Mouse (Mus musculus) cerebellum, adult 9-11 months (tissue): ENCODE data around the gene Il1rl1.

Experiments used
- DNase-seq: peaks from one replicate; pipeline ENCODE4 v3.0.0; 2022

Gene Il1rl1

DNA sequence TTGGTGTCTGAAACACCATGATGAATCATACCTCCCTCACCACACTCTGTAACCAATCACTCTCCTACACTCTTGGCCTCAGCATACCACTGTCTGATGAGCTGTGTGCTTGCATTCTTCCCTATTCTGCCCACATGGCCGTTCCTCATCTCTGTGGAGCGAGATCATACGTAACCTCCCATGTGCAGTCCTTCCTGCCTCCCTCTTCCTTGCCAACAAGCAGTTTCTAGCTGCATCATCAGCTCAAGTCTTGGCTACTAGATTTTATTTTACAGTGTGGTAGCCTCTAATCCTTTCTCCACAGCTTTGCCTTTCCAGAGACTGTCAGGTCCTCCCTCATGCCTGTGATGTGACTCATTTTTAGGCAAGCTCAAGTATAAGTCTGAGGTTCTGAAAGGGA lies 15.4 kb downstream of the Il1rl1 start:
- no peak for DNase-seq

DNA sequence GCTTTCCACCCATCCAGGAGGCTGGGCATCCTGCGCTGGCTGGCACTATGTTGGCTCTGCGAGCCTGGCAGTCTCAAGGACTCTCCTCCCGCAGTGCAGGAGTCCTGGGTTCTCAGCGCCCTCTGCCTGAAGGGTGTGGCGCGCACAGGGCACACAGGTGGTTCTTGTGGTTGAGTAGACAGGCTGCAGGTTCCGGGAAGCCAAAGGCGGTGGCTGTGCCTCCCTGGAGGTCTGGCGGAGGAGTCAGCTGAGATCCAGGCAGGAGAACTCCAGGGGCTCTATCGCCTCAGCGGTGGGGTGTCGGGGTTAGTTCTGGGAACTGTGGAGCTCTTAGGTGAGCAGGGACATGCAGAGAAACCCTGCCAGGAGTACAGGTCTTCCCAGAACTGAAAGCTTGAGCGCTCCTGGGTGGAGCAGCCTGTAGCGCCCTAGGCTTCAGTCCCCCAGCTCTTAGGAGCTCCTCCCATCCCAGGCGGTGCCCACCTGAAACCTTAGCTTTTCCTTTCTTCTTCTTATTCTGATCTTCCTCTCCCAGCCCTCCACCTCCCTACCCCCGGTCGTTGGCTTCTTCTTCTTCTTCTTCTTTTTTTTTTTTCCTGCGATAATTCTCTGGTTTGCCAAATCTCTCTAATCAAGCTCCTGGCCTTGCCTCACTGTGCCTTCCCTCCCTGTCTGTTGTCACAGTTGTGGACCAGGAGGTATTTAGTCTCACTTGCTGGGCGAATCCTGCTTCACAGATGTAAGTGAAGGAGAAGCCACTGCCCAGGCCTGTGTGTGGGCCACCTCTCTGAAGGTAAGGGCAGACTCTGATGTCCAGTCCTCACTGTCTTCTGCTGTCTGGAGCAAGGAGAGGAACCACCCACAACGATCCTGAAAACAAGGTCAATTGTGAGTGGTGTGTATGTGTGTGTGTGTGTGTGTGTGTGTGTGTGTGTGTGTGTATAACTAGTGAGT lies 36.4 kb downstream of the Il1rl1 start, which contains the start of gene Il18r1:
Gene Il18r1, plus strand, starts transcription at position 76 of the 954 bp plus-strand sequence.
- DNase-seq: no peak

DNA sequence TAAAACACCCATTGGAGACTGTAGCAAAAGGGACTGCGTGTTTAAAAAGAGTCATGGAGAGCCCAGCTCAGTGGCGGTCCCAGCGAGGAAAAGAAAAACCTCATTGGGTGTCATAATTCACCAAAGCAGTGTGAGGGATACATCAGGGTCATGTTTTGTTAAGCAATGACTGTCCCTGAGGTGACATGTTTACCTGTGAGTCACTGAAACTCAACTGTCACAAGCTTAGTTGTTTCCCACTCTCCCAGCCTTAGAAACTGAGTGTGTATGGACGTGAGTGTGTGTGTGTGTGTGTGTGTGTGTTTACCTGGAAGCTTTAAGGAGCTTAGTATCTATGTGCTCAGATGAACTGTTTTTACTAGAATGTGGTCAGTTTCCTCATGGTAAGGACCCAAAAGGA lies 37.9 kb downstream of the Il1rl1 start:
- no peak for DNase-seq

DNA sequence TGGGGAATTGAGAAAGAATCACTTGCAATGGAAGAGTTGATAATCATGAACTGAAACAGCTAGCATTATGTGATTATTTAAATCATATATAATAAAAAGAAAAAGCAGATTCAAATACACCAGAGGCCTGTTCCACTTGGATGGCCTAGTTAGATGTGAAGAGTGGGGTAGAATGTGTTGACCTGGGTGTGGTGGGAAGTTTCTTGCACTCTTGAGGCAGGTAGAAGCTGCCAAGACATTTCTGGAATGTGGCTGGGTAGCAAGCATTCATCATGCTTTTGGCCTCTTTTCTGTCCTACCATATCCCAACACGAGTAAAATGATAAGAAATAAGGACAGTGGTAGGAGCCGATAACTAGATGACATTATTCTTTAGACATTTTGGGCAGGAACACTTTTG lies 39.4 kb downstream of the Il1rl1 start:
- DNase-seq: no peak

DNA sequence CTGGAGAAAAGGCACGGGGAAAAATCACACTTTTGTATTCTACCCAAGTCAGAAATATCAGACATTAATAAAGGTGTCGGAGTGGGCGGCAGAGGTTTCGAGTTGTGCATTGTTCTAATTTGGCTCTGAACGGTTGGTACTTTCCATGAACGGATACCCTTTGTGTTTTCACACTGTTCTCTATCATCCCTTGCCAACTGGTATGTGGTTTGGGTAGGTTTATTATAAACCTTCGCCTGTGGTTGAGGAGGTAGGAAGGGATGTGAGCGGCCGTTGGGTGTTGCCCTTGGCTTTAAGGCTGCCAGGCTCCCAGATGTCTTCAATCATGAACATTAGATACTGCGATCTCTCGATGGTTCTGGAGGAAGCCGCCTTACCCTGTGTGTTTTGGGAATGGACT lies 40.5 kb downstream of the Il1rl1 start:
- DNase-seq: no peak

DNA sequence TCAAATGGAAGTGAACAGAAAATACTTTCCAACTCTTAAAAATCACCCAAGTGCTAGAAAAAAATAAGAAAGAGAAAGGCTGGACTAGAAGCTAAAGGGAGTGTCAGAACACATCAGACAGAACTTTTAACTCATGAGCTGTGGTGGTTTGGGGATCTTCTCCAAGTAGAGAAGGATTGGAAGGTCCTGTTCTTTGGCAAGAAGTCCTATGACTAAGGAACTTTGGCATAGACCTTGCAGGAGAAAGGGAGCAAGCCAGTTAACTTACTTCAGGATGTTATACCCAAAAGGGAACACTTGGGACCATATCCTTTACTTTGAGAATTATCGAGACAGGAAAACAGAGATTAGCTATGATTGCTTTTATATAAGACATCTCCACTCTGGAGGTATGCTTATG lies 43.0 kb downstream of the Il1rl1 start:
- DNase-seq: no peak

DNA sequence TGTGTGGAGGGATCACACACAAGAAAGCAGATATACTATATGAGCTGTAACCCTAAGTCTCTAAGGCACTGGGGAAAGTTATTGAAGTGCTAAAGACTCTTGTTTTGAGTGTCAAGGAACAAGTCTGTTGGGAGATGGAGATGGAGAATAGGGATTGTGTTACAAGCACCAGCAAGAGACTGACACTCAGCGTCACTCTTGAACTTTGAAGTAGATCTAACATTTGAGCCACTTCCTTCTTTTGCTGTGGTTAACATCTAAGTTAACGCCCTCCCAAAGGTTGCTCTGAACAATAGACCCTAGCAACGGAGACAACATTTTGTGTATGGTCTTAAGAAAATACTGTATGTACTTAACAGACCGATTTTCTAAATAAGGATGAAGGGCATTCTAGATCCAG lies 44.3 kb downstream of the Il1rl1 start:
- no peak for DNase-seq

DNA sequence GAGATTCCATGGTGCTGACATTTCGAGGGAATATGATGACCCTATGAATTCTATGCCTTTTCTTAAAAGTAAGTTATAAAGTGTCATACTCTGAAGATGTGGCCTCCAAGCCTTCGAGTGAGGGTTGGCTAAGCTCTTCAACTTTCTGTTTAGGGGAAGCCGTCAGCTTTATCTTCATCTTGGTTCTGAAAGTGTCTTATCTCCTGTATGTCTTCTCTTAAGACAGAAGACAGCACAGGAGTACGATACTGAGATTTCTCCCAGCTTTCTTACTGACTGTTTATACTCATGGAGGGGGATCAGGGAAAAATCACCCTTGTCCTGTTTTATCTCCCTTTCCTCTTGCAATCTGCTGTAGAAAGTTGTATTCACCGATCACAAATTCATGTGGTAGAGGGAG lies 45.0 kb downstream of the Il1rl1 start:
- no peak for DNase-seq

DNA sequence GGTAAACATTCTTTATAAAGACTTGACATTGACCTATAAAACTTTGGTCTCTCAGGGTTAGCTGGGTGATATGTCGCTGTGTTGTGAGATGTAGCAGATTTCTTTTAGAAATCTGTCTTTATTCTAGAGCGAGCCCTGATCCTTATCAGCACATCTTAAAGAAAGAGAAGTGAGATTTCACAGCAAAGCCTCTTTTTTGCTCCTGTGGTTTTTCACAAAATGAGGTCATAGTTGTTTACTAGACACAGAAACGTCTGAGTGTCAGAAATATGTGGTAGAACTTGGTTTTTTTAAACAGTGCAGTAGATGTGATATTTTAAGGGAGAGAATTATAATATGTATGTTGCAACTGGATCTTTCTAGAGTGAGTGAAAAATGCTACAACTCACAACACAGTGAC lies 46.3 kb downstream of the Il1rl1 start:
- DNase-seq: no peak

DNA sequence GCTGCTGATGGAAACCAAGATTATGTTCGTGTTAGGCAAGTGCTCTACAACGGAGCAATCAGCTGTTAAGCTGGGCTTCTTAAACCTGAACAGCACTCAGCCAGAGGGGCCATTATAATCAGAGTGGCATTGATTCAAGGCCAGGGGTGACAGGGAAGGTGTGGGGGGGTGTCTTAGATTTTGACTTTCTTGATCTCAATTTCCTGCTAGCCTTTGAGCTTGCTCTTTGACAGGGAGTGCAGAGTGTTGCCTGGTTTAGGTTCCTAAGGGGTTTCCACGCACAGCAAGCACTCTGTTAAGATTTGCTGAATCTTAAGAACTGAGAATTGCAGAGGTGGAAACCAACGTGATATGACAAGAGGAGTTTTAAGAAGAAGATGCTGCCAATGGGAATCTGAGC lies 47.4 kb downstream of the Il1rl1 start:
- DNase-seq: no peak

DNA sequence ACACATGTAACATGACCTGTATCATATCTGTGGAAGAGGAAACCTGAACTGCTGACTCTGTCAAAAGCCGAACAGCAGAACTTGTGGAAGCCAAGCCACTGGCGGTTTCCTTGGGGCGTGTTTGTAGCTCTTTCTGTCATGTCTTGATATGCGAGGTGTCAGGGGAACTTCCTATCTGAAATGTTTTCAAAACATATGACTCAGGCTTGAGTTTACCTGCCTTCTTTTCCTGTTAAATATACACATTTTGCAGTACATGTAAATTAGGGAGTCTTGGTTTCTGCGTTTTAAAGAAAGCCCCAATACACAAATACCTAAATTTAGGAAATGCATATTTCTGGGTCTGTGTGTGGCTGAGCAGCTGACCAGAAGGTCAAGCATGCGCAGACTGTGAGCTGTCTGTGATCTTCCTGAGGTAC lies 50.1 kb downstream of the Il1rl1 start:
- no peak for DNase-seq

DNA sequence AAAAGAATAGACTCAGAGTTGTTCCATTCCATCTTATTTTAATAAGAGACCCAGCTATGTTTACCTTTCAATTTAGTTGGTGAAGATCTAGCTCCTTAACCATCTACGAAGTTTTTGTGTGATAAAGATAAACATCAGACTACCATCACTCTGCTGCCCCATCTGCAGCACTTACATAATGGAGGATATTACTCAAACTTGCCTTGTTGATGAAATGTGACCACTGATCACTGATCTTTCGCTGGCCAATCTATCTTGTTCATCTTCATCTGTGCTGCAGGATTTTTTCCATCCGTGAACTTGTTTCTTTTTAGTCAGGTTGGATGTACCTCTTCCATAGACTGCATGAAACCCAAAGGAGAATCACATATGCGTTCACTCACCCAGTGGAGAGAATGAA lies 65.2 kb downstream of the Il1rl1 start:
- no peak for DNase-seq

DNA sequence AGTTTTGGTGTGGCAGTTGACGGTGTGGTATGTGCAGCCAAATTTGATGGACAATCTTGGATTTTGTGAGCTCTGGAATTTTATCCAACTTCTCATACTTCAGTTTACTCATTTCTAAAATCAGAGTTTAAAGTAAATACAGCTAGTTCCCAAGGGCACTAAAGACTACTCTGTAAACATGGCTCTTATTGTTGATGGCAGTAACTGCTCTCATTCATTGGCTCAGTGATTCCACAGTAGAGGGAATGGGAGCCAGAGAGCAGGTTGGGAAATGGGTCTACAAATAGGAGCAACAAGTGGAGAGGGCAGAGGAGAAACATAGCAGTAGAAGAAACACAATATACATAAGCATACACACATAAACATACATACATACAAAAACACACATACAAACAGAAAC lies 70.3 kb downstream of the Il1rl1 start:
- DNase-seq: no peak

DNA sequence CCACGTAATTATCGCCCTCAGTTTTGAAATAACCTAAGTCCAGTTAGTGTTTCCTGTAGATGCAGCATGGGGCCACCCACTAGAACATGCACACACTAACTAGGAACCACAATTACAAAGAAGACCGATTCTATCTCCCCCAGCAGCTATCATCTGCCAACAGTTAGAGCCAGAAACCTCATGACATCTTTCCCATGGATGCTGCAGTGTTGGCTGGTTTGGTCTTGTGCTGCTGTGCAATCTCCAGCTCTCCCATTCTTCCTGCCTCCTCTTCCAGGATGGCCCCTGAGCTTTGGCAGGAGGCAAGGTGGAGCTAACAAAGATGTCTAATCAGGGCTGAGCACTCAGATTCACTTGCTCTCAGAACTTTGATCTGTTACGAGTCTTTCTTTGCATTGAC lies 71.8 kb downstream of the Il1rl1 start:
- DNase-seq: no peak

DNA sequence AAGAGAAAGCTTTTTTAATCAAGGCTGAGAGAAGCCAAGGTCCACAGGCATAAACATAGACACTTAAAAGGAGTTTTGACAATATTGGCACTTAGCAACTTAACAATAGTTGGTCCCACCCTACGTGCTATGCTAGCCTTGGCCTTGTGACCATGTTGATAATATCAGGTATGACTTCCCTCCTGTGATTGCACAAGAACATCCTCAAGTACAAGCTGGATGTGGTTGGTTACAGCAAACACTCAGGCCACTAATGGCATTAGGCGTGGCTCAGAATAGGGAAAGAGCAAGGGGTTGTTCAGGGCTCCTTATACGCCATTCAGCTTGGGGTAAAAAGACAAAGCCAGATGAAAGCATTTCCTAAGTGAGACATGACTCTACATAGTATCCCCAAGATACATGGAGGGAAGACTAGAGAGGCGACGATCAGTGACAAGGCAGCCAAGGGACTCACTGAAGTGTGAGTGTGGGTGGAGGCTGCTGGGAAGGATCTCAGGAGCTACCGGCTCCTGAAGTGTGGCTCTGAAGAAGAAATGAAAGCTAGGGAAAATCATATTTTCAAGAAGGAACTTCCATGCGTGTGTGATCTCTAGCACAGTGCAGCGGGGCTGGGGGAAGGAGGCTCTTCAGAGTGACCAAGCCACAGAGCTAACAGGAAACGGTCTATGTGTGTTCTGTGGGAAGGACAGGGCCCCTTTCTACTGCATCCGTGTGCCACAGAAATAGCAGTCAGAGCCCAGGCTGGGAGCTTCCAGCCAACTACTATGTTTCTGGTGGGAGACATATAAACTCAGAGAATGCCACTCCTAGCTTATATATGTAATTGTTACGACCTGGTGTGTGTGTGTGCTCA lies 72.4 kb downstream of the Il1rl1 start:
- no peak for DNase-seq

DNA sequence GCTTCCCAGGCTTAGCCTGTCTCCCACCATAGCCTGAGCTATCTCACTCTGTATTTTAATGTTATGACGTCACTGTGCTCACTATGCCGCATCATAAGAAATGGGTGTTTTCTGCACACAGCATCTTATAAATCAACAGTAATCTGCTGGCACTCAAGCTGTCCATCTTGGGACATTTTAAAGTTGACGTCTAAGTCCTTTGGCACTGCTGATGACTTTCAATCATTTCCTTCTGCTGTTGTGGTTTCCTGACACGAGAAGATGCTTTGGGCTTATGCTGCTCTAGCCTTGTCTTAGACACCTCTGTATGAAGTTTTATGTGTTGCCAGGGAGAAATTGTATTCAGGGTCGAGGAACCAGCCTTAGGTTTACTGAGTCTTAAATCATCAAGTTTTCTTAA lies 75.2 kb downstream of the Il1rl1 start:
- DNase-seq: no peak
